Comparison of ENCODE assay signal across 19 mouse cellular contexts in the genomic region with DNA sequence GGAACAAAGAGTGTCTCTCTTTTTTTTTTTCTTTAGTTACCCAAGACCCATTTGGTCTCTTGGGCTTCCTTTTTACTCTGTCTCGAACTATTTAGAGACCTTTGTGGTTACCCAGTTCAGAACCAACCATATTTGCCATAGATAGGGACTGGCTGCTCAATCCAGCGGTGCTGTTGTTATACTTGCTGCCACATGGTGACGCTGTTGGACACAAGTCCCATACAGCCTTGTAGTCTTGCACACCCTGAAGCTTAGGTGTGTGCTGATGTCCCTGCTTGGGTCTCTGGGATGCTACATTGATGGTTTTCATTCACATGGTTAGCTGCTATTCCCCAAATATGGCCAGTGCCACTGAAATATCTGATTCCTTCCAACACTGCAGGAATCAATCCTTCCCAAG. TPM values are rescaled to one million over a fixed set of nuclear protein-coding genes. Genes with fewer than 3 reads are reported as not detected.
DNase-seq lines count a peak whose midpoint lies in the region; ATAC-seq and TF ChIP-seq lines count a peak whose summit lies in the region.
"Had no signal": no experiment of that assay in that cellular context is flagged by ENCODE, and none has a peak within 500 bp of the region (broad histone marks: within the 10 kb centered on the region; RNA-seq: fewer than 3 reads in every experiment).

No protein-coding gene starts in this region.

- H3K9me3 ChIP-seq in forebrain, postnatal 0 days (ENCODE audit: low read length), result no peaks in the 10 kb centered on the region
- H3K9me3 ChIP-seq in forebrain, embryonic 16.5 days (ENCODE audit: control insufficient read depth, low read length), result no peaks in the 10 kb centered on the region
- no peaks in the 10 kb centered on the region for H3K9me3 ChIP-seq in midbrain, postnatal 0 days (ENCODE audit: low read length)
- H3K9me3 ChIP-seq in midbrain, embryonic 15.5 days, result no peaks in the 10 kb centered on the region
- H3K9me3 ChIP-seq: embryonic facial prominence, embryonic 13.5 days; heart, embryonic 10.5 days; hindbrain, embryonic 10.5 days; midbrain, embryonic 10.5 days had no signal

- DNase-seq in forebrain, postnatal 0 days, result no peak
- DNase-seq in liver, adult 2 months (ENCODE audit: extremely low read depth, low read depth, low spot score), result peak; percentile 30
- DNase-seq in liver, result no peak
- no peak for DNase-seq in midbrain, postnatal 0 days (ENCODE audit: low spot score)
- DNase-seq: adrenal gland, postnatal 10 days; cerebellum, adult 9-11 months; gastrocnemius, adult 2 months; retina, postnatal 1 day; thymus, postnatal 14 days had no signal

- H3K4me3 ChIP-seq in forebrain, postnatal 0 days (ENCODE audit: low read depth, low read length), result no peak overlapping the region
- no peak overlapping the region for H3K4me3 ChIP-seq in forebrain, embryonic 16.5 days (replicated peaks; ENCODE audit: low read length)
- H3K4me3 ChIP-seq in liver, adult 2 months (ENCODE audit: insufficient read depth, low read depth, low read length), result no peak overlapping the region
- H3K4me3 ChIP-seq in midbrain, postnatal 0 days (ENCODE audit: low read depth, low read length), result no peak overlapping the region
- H3K4me3 ChIP-seq in midbrain, embryonic 15.5 days, result no peak overlapping the region
- H3K4me3 ChIP-seq: embryonic facial prominence, embryonic 13.5 days; gastrocnemius, adult 2 months; heart, embryonic 10.5 days; hindbrain, embryonic 10.5 days; midbrain, embryonic 10.5 days had no signal

- H3K36me3 ChIP-seq in forebrain, postnatal 0 days (ENCODE audit: insufficient read depth), result no peaks in the 10 kb centered on the region
- H3K36me3 ChIP-seq in forebrain, embryonic 16.5 days (ENCODE audit: control insufficient read depth, insufficient read depth), result no peaks in the 10 kb centered on the region
- H3K36me3 ChIP-seq in liver, adult 2 months (ENCODE audit: control insufficient read depth, insufficient read depth, low read length), result no peaks in the 10 kb centered on the region
- H3K36me3 ChIP-seq in midbrain, postnatal 0 days (ENCODE audit: insufficient read depth, low read length), result no peaks in the 10 kb centered on the region
- no peaks in the 10 kb centered on the region for H3K36me3 ChIP-seq in midbrain, embryonic 15.5 days (replicated peaks)
- H3K36me3 ChIP-seq: hindbrain, embryonic 10.5 days; midbrain, embryonic 10.5 days had no signal

- ATAC-seq in forebrain, postnatal 0 days, result no peak
- ATAC-seq in forebrain, embryonic 16.5 days, result no peak
- ATAC-seq in midbrain, postnatal 0 days (ENCODE audit: low FRiP score), result no peak
- ATAC-seq in midbrain, embryonic 15.5 days (replicated peaks), result no peak
- no peak for ATAC-seq in cerebellum, adult (ENCODE audit: insufficient number of reproducible peaks, low FRiP score, low TSS enrichment)
- ATAC-seq in megakaryocyte-erythroid progenitor cell, adult 5-6 weeks (replicated peaks; ENCODE audit: low FRiP score, low TSS enrichment, poor library complexity, severe bottlenecking), result no peak
- ATAC-seq: activated CD4-positive, CD25-positive, alpha-beta regulatory T cell, adult 4 months; Patski had no signal

- H3K27me3 ChIP-seq in forebrain, postnatal 0 days (ENCODE audit: insufficient read depth, low read length), result no peaks in the 10 kb centered on the region
- H3K27me3 ChIP-seq in forebrain, embryonic 16.5 days (replicated peaks; ENCODE audit: control insufficient read depth, insufficient read depth, low read length), result no peaks in the 10 kb centered on the region
- H3K27me3 ChIP-seq in liver, adult 2 months (ENCODE audit: control insufficient read depth, insufficient read depth, low read length), result no peaks in the 10 kb centered on the region
- no peaks in the 10 kb centered on the region for H3K27me3 ChIP-seq in midbrain, postnatal 0 days (ENCODE audit: insufficient read depth, low read length)
- no peaks in the 10 kb centered on the region for H3K27me3 ChIP-seq in midbrain, embryonic 15.5 days (replicated peaks)
- H3K27me3 ChIP-seq: embryonic facial prominence, embryonic 13.5 days; Patski had no signal

- H3K79me2 ChIP-seq in liver, adult 2 months (ENCODE audit: control insufficient read depth, insufficient read depth, low read length), result no peaks in the 10 kb centered on the region

- no peak overlapping the region for H3K9ac ChIP-seq in forebrain, postnatal 0 days
- no peak overlapping the region for H3K9ac ChIP-seq in forebrain, embryonic 16.5 days (replicated peaks; ENCODE audit: low read depth, low read length)
- no peak overlapping the region for H3K9ac ChIP-seq in liver, adult 2 months (ENCODE audit: low read depth, low read length)
- no peak overlapping the region for H3K9ac ChIP-seq in midbrain, postnatal 0 days (replicated peaks; ENCODE audit: low read length, poor library complexity, severe bottlenecking)
- H3K9ac ChIP-seq in midbrain, embryonic 15.5 days, result no peak overlapping the region
- H3K9ac ChIP-seq: embryonic facial prominence, embryonic 13.5 days had no signal

- no peak for TF ChIP-seq POLR2A in liver, adult 2 months (IDR thresholded peaks at IDR 0.05; ENCODE audit: extremely low read depth, insufficient read depth, low read length)

- no peak overlapping the region for H3K4me2 ChIP-seq in forebrain, postnatal 0 days (ENCODE audit: low read depth)
- H3K4me2 ChIP-seq in forebrain, embryonic 16.5 days (ENCODE audit: low read length), result no peak overlapping the region
- no peak overlapping the region for H3K4me2 ChIP-seq in midbrain, postnatal 0 days (ENCODE audit: low read depth, low read length, poor library complexity, severe bottlenecking)
- no peak overlapping the region for H3K4me2 ChIP-seq in midbrain, embryonic 15.5 days
- H3K4me2 ChIP-seq: embryonic facial prominence, embryonic 13.5 days had no signal

- H3K27ac ChIP-seq in forebrain, postnatal 0 days (ENCODE audit: low read depth, low read length), result no peak overlapping the region
- no peak overlapping the region for H3K27ac ChIP-seq in forebrain, embryonic 16.5 days (ENCODE audit: low read length)
- H3K27ac ChIP-seq in liver, adult 2 months (replicated peaks; ENCODE audit: insufficient read depth, low read depth, low read length), result no peak overlapping the region
- no peak overlapping the region for H3K27ac ChIP-seq in midbrain, postnatal 0 days (ENCODE audit: low read depth, low read length)
- H3K27ac ChIP-seq in midbrain, embryonic 15.5 days, result no peak overlapping the region
- H3K27ac ChIP-seq: embryonic facial prominence, embryonic 13.5 days; gastrocnemius, adult 2 months; heart, embryonic 10.5 days; hindbrain, embryonic 10.5 days; midbrain, embryonic 10.5 days had no signal

- no peaks in the 10 kb centered on the region for H3K4me1 ChIP-seq in forebrain, postnatal 0 days (ENCODE audit: insufficient read depth)
- peaks cover 8% of the 10 kb centered on the region for H3K4me1 ChIP-seq in forebrain, embryonic 16.5 days (replicated peaks; ENCODE audit: control insufficient read depth, insufficient read depth, low read length)
- peaks cover 7% of the 10 kb centered on the region for H3K4me1 ChIP-seq in liver, adult 2 months (ENCODE audit: control insufficient read depth, insufficient read depth, low read length)
- H3K4me1 ChIP-seq in midbrain, postnatal 0 days (ENCODE audit: insufficient read depth, low read length), result 0 out of 2 replicates have a peak, but pooled peaks cover 3% of the 10 kb centered on the region
- no peaks in the 10 kb centered on the region for H3K4me1 ChIP-seq in midbrain, embryonic 15.5 days
- H3K4me1 ChIP-seq: embryonic facial prominence, embryonic 13.5 days had no signal

- WGBS in forebrain, postnatal 0 days, result 84% methylated on average over 3 of the region's 3 CpGs
- 83% methylated on average over 3 of the region's 3 CpGs for WGBS in forebrain, embryonic 16.5 days
- WGBS in liver, adult 2 months, result 79% methylated on average over 3 of the region's 3 CpGs
- WGBS in midbrain, postnatal 0 days, result 69% methylated on average over 3 of the region's 3 CpGs
- WGBS in midbrain, embryonic 15.5 days, result 70% methylated on average over 3 of the region's 3 CpGs

- TF ChIP-seq CTCF in forebrain, postnatal 0 days (IDR thresholded peaks at IDR 0.05; ENCODE audit: low read depth), result peak; percentile 32; the same call in 1 of the 2 replicates
- no peak; the same call in 1 of the 2 replicates for TF ChIP-seq CTCF in liver, adult 2 months (IDR thresholded peaks at IDR 0.05; ENCODE audit: low read depth, low read length)
- TF ChIP-seq CTCF in midbrain, postnatal 0 days (IDR thresholded peaks at IDR 0.05), result peak; percentile 21; the same call in 1 of the 2 replicates

RNA-seq across cellular contexts. Expression of gene Ptgs1, which starts 8.2 kb away (rescaled TPM):
- 4.9 and 6.6 TPM in 2 replicates for total RNA-seq in forebrain, postnatal 0 days (2014; rRNA removed)
- polyA plus RNA-seq in forebrain, postnatal 0 days (2015; fragmentation: Nextera tagmentation; extraction: Ambion mirVana), result 4.4 and 5.5 TPM in 2 replicates
- polyA plus RNA-seq in forebrain, embryonic 16.5 days (2015; fragmentation: Nextera tagmentation; extraction: Ambion mirVana), result 3.5 and 5.0 TPM in 2 replicates
- total RNA-seq in liver, adult 2 months (2014; rRNA removed), result 12.4 and 14.4 TPM in 2 replicates
- polyA plus RNA-seq in liver, adult 2 months (2012; rRNA removed), result 7.3 and 10.9 TPM in 2 replicates
- 10.5 and 11.4 TPM in 2 replicates for total RNA-seq in midbrain, postnatal 0 days (2014; rRNA removed)
- 6.6 and 8.0 TPM in 2 replicates for polyA plus RNA-seq in midbrain, postnatal 0 days (2015; fragmentation: Nextera tagmentation; extraction: Ambion mirVana)
- polyA plus RNA-seq in midbrain, embryonic 15.5 days (2015; fragmentation: Nextera tagmentation; extraction: Ambion mirVana), result 4.1 and 4.9 TPM in 2 replicates
- 1.2 and 8.5 TPM in 2 replicates for total RNA-seq in megakaryocyte-erythroid progenitor cell, adult 5-6 weeks (2014; fragmentation: Nextera tagmentation)
- 0.47 and 9.1 TPM in 2 replicates for total RNA-seq in megakaryocyte-erythroid progenitor cell, adult 5-6 weeks (2017)
